Mouse (Mus musculus): ENCODE results near the gene Ikbke. TPM values are rescaled to one million over a fixed set of nuclear protein-coding genes. Genes with fewer than 3 reads are reported as not detected.
A peak's percentile ranks its signal among the peaks of the same experiment; 100 is the strongest.

Gene Ikbke
- total RNA-seq, 1 experiment from 2014 or later: 20.6 TPM

DNA sequence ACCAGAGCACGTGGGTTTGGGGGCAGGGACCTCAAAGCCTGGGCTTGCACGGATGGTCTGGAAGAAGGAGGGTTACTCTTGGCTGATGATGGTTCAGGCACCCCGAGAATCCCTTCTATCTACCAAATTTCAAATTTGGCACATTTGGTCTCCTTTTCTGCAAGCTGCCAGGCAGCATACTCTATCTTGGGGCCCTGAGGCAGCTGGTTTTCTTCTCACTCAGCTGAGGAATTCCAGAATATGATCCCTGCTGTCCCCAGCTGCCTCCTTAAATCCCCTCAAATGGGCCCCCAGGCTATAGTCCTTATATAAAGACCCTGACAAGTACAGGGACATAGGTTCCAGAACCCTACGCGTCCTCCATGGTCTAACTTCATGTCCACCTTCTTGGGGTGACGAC is 66.0 kb downstream of the Ikbke start:
- ATAC-seq (replicated peaks in 1 of 2; ENCODE audit: insufficient read depth in 1 of 2, low FRiP score in 2 of 2, low TSS enrichment in 1 of 2, low read depth in 1 of 2, poor library complexity in 2 of 2, severe bottlenecking in 2 of 2): no peak

DNA sequence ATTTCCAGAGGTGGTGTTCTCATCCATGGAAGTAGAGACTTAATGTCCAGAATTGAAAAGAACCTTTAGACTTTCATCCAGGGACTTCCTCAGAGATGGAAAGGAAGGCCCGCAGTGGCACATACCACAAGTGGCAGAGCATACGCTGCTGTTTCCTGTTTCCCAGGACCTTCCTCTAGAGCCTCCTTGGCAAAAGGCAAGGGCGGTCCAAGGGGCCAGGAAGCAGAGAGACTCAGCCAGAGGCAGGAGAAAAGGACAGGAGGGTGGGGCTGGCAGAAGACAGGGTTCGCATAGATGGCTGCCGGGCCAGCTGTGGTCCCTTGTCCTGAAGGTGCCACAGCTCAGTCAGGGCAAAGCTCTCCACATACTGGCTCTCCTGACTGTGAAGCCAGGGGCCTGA is 66.5 kb downstream of the Ikbke start:
- peak in 1 of 2 experiments; percentile 49; a peak in 1 of 4 replicates for ATAC-seq (replicated peaks in 1 of 2; ENCODE audit: insufficient read depth in 1 of 2, low FRiP score in 2 of 2, low TSS enrichment in 1 of 2, low read depth in 1 of 2, poor library complexity in 2 of 2, severe bottlenecking in 2 of 2)

DNA sequence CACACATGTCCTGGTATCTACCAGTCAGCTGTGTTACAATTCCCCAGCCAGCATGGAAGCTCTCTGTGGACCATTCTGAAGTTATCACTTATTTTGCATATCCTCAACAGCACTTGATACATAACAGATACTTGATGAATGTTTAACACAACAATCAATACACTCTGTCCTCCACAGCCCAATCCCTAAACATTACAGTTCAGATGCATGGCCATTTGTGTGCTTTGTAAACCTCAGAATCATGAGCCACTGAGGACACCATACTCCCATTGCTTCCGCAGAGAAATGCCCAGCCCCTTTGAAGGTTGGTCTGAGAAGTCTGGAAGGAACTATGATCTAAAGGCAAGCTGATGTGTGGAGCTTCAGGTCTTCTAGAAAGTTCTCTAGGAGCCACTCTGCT is 67.8 kb downstream of the Ikbke start:
- ATAC-seq (replicated peaks in 1 of 2; ENCODE audit: insufficient read depth in 1 of 2, low FRiP score in 2 of 2, low TSS enrichment in 1 of 2, low read depth in 1 of 2, poor library complexity in 2 of 2, severe bottlenecking in 2 of 2): no peak

DNA sequence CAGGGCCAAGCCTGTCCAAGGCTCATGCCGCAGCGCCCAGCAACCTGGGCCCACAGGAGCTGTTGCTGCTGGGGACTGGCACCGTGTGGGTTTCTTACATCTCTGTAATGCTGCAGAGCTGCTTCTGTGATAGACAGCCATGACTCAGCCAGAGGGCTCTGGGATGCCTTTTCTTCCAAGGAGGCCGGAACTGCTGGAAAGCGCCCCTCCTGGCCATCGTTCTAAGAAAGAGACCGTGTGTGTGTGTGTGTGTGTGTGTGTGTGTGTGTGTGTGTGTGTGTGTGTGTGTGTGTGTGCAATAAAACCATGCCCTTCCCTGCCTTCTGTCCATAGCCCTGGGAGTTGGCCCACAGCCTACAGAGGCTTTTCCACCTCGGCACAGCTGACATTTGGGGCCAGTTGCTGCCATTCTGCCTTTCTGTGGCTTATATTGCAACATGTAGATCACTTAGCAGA is 69.4 kb downstream of the Ikbke start:
- ATAC-seq (replicated peaks in 1 of 2; ENCODE audit: insufficient read depth in 1 of 2, low FRiP score in 2 of 2, low TSS enrichment in 1 of 2, low read depth in 1 of 2, poor library complexity in 2 of 2, severe bottlenecking in 2 of 2): no peak

DNA sequence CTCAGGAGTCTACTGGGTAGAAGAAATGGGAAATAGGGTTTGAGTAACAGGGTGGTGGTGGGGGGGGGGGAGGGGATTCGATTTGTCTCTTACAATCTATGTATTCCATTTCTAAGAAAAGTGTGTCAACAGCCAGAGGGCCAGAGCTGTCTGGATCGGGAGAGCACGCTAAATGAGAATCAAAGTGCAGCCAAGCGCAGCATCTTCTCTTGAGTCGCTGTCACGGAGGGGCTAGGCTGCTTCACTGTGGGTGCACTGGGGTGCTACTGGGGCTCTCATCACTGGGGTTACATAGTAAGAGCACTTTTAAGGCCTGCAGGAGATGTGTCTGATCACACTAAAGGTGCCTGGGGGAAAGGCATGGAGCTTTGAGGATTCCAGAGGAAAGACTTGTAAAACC is 70.6 kb downstream of the Ikbke start:
- ATAC-seq (replicated peaks in 1 of 2; ENCODE audit: insufficient read depth in 1 of 2, low FRiP score in 2 of 2, low TSS enrichment in 1 of 2, low read depth in 1 of 2, poor library complexity in 2 of 2, severe bottlenecking in 2 of 2): no peak

DNA sequence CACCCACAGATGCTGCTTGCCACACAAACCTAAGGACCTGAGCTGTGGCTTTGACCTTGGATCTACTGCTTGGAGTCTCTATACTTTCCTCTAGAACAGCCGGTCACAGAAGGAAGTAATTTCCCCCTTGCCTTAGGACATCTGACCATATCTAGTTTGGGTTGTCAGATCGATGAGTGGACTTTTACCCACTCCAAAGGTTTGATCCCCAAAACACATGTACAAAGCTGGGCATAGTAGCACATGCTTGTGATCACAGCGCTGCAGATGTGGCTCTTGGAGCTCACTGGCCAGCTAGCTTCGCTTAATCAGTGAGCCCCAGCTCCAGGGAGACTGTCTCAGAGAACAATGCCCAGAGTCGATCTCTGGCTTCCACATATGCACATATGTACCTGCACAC is 71.3 kb downstream of the Ikbke start:
- ATAC-seq (replicated peaks in 1 of 2; ENCODE audit: insufficient read depth in 1 of 2, low FRiP score in 2 of 2, low TSS enrichment in 1 of 2, low read depth in 1 of 2, poor library complexity in 2 of 2, severe bottlenecking in 2 of 2): no peak

DNA sequence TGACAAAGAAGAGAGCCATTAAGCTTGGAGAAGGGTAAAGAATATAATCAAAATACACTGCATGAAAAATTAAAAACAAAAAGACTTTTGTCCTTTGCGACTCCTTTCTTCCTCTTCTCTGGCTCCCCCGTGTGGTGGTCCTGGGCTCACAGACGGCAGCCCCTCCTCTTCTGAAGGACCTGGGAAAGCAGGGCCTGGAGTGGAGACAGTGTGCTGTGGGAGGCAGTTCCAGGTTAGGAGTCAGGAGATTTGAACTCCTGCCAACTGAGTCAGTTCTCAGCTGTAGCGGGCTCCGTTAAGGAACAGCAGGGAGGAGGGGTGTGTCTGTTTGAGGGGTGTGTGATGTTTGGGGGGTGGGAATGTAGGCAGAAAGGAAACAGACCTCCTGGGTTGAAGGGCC is 71.9 kb downstream of the Ikbke start:
- ATAC-seq (replicated peaks in 1 of 2; ENCODE audit: insufficient read depth in 1 of 2, low FRiP score in 2 of 2, low TSS enrichment in 1 of 2, low read depth in 1 of 2, poor library complexity in 2 of 2, severe bottlenecking in 2 of 2): peak; percentile 69; a peak in 2 of 4 replicates

DNA sequence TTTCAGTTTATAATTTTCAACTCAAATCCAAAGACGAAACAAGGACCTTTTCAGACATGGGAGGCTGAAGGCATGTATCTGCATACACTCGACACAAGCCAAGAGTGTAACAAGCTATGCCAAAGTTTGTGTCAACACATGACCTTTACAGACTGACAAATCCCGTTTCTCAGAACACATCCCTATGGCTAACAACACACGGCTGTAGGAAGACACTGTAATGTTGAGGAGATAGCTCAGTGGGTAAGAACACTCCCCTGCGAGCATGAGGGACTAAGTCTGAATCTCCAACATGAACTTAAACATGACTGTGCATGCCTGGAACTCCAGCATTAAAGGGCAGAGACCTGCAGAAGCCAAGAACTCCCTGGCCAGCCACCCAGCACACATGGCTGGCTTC is 73.1 kb downstream of the Ikbke start:
- no peak for ATAC-seq (replicated peaks in 1 of 2; ENCODE audit: insufficient read depth in 1 of 2, low FRiP score in 2 of 2, low TSS enrichment in 1 of 2, low read depth in 1 of 2, poor library complexity in 2 of 2, severe bottlenecking in 2 of 2)

DNA sequence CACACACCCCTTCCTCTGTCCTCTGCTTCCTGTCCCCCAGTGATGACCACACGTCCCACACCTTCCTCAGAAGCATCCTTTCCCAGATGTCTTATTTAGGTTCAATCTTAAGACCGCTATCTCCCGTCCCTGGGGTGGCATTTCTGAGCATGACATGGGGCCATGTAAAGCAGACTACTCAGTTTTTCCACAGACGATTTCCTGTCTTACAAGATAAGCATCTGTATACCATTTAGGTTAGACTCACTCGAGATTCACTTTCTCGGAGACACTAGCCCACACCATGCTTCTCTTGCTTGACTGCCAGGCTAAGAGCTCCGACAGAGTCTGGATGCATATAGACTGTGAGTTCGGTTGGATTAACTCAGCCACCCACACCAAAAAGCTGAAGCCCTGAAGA is 74.9 kb downstream of the Ikbke start:
- no peak for ATAC-seq (replicated peaks in 1 of 2; ENCODE audit: insufficient read depth in 1 of 2, low FRiP score in 2 of 2, low TSS enrichment in 1 of 2, low read depth in 1 of 2, poor library complexity in 2 of 2, severe bottlenecking in 2 of 2)

Other genes starting within 250 kb of the Ikbke start
- 85.3 and 93.7 TPM in 2 replicates for gene Mapkapk2, start 181.8 kb downstream of the Ikbke start, total RNA-seq (2017)
- gene Dyrk3, start 141.3 kb downstream of the Ikbke start, total RNA-seq (2017): 11.2 and 14.5 TPM in 2 replicates
- gene Eif2d, start 126.4 kb downstream of the Ikbke start, total RNA-seq (2017): 30.3 and 45.0 TPM in 2 replicates
- gene Rassf5, start 34.3 kb downstream of the Ikbke start, total RNA-seq (2017): 79.4 and 93.7 TPM in 2 replicates
- gene Srgap2, start 247.7 kb upstream of the Ikbke start, total RNA-seq (2017): 15.6 and 18.3 TPM in 2 replicates
- 2.0 and 3.1 TPM in 2 replicates for gene Fam72a, start 248.3 kb upstream of the Ikbke start, total RNA-seq (2017)

Data from hematopoietic stem cell, adult 5-6 weeks (primary cell).